In genomic region chr11:83426964-83427363, GRCm38 (mm10) we compare ENCODE assay signal across 10 mouse cellular contexts. TPM values are rescaled to one million over a fixed set of nuclear protein-coding genes. Genes with fewer than 3 reads are reported as not detected.
DNase-seq lines count a peak whose midpoint lies in the region; ATAC-seq and TF ChIP-seq lines count a peak whose summit lies in the region.
"Had no signal": no experiment of that assay in that cellular context is flagged by ENCODE, and none has a peak within 500 bp of the region (broad histone marks: within the 10 kb centered on the region; RNA-seq: fewer than 3 reads in every experiment).

No protein-coding gene starts in this region.

- TF ChIP-seq CTCF in liver, embryonic 14.5 days (IDR thresholded peaks at IDR 0.05; ENCODE audit: low read depth): no peak

- H3K4me2 ChIP-seq in forebrain, embryonic 13.5 days: no peak overlapping the region
- 0 out of 2 replicates have a peak overlapping the region, but pooled peaks have one; percentile 5 for H3K4me2 ChIP-seq in midbrain, embryonic 13.5 days (replicated peaks)
- no peak overlapping the region for H3K4me2 ChIP-seq in midbrain, embryonic 15.5 days
- H3K4me2 ChIP-seq in liver, embryonic 14.5 days (ENCODE audit: low read depth): 0 out of 2 replicates have a peak overlapping the region, but pooled peaks have one; percentile 4

- no peak overlapping the region for H3K27ac ChIP-seq in forebrain, embryonic 10.5 days
- no peak overlapping the region for H3K27ac ChIP-seq in forebrain, embryonic 13.5 days
- no peak overlapping the region for H3K27ac ChIP-seq in midbrain, embryonic 13.5 days
- H3K27ac ChIP-seq in midbrain, embryonic 15.5 days: no peak overlapping the region
- no peak overlapping the region for H3K27ac ChIP-seq in liver, embryonic 14.5 days
- H3K27ac ChIP-seq: macrophage had no signal

- H3K36me3 ChIP-seq in forebrain, embryonic 10.5 days (replicated peaks): no peaks in the 10 kb centered on the region
- no peaks in the 10 kb centered on the region for H3K36me3 ChIP-seq in forebrain, embryonic 13.5 days (ENCODE audit: poor library complexity, severe bottlenecking)
- no peaks in the 10 kb centered on the region for H3K36me3 ChIP-seq in midbrain, embryonic 13.5 days
- H3K36me3 ChIP-seq in midbrain, embryonic 15.5 days (replicated peaks): no peaks in the 10 kb centered on the region
- H3K36me3 ChIP-seq in liver, embryonic 14.5 days (replicated peaks; ENCODE audit: control insufficient read depth, insufficient read depth, low read depth): no peaks in the 10 kb centered on the region

- H3K4me3 ChIP-seq in forebrain, embryonic 10.5 days: peak overlapping the region; percentile 12; the same call in 1 of the 2 replicates
- H3K4me3 ChIP-seq in forebrain, embryonic 13.5 days: no peak overlapping the region
- no peak overlapping the region for H3K4me3 ChIP-seq in midbrain, embryonic 13.5 days (replicated peaks)
- no peak overlapping the region for H3K4me3 ChIP-seq in midbrain, embryonic 15.5 days
- no peak overlapping the region for H3K4me3 ChIP-seq in liver, embryonic 14.5 days (ENCODE audit: insufficient read depth in 1 of 2, low read depth in 2 of 2, low read length in 2 of 2)

- no peaks in the 10 kb centered on the region for H3K9me3 ChIP-seq in forebrain, embryonic 10.5 days
- no peaks in the 10 kb centered on the region for H3K9me3 ChIP-seq in forebrain, embryonic 13.5 days (replicated peaks)
- H3K9me3 ChIP-seq in midbrain, embryonic 13.5 days: no peaks in the 10 kb centered on the region
- H3K9me3 ChIP-seq in midbrain, embryonic 15.5 days: no peaks in the 10 kb centered on the region
- H3K9me3 ChIP-seq in liver, embryonic 14.5 days (ENCODE audit: control insufficient read depth, low read length): no peaks in the 10 kb centered on the region

- H3K27me3 ChIP-seq in forebrain, embryonic 10.5 days (ENCODE audit: poor library complexity, severe bottlenecking): peaks cover 60% of the 10 kb centered on the region
- peaks cover 54% of the 10 kb centered on the region for H3K27me3 ChIP-seq in forebrain, embryonic 13.5 days
- peaks cover 47% of the 10 kb centered on the region for H3K27me3 ChIP-seq in midbrain, embryonic 13.5 days
- H3K27me3 ChIP-seq in midbrain, embryonic 15.5 days (replicated peaks): peaks cover 24% of the 10 kb centered on the region; the same call in 1 of the 2 replicates
- peaks cover 9% of the 10 kb centered on the region for H3K27me3 ChIP-seq in liver, embryonic 14.5 days (ENCODE audit: control insufficient read depth, insufficient read depth, low read length)

- TF ChIP-seq EP300 in liver, embryonic 14.5 days (IDR thresholded peaks at IDR 0.05; ENCODE audit: low read depth): no peak

- DNase-seq in forebrain, embryonic 10.5 days (ENCODE audit: extremely low spot score, low spot score): no peak
- no peak for DNase-seq in liver, embryonic 14.5 days (ENCODE audit: low read depth in 3 of 3, low spot score in 3 of 3)
- peak; percentile 36 for DNase-seq in thymus, postnatal 4 days
- no peak for DNase-seq in spleen, postnatal 14 days (ENCODE audit: low spot score in 2 of 2)
- no peak for DNase-seq in embryo, embryonic 9.5 days (ENCODE audit: extremely low spot score)

- H3K9ac ChIP-seq in forebrain, embryonic 13.5 days: no peak overlapping the region
- no peak overlapping the region for H3K9ac ChIP-seq in midbrain, embryonic 13.5 days (replicated peaks)
- no peak overlapping the region for H3K9ac ChIP-seq in midbrain, embryonic 15.5 days
- no peak overlapping the region for H3K9ac ChIP-seq in liver, embryonic 14.5 days (replicated peaks)

- 43% methylated on average over 17 of the region's 17 CpGs for WGBS in forebrain, embryonic 10.5 days
- 49% methylated on average over 17 of the region's 17 CpGs for WGBS in forebrain, embryonic 13.5 days
- 52% methylated on average over 17 of the region's 17 CpGs for WGBS in midbrain, embryonic 13.5 days
- whole genome bisulfite sequencing in midbrain, embryonic 15.5 days: 43% methylated on average over 17 of the region's 17 CpGs
- WGBS in liver, embryonic 14.5 days (ENCODE audit: insufficient replicate concordance): 5% methylated on average over 17 of the region's 17 CpGs

- H3K4me1 ChIP-seq in forebrain, embryonic 10.5 days: peaks cover 16% of the 10 kb centered on the region; the same call in 1 of the 2 replicates
- no peaks in the 10 kb centered on the region for H3K4me1 ChIP-seq in forebrain, embryonic 13.5 days
- peaks cover 5% of the 10 kb centered on the region; the same call in 1 of the 2 replicates for H3K4me1 ChIP-seq in midbrain, embryonic 13.5 days (replicated peaks)
- H3K4me1 ChIP-seq in midbrain, embryonic 15.5 days: no peaks in the 10 kb centered on the region
- no peaks in the 10 kb centered on the region for H3K4me1 ChIP-seq in liver, embryonic 14.5 days (replicated peaks; ENCODE audit: control insufficient read depth in 2 of 2, insufficient read depth in 2 of 2, low read length in 1 of 2)

- no peak for ATAC-seq in forebrain, embryonic 13.5 days
- no peak for ATAC-seq in midbrain, embryonic 13.5 days
- no peak for ATAC-seq in midbrain, embryonic 15.5 days (replicated peaks)
- ATAC-seq in liver, embryonic 14.5 days (ENCODE audit: insufficient read depth): no peak

RNA-seq across cellular contexts. Expression of gene Gas2l2, which starts 2.3 kb away (rescaled TPM):
- polyA plus RNA-seq in forebrain, embryonic 10.5 days (2016; fragmentation: Nextera tagmentation; extraction: Ambion mirVana): 0.07 TPM in 1 of 2 replicates, not detected in the other
- 0.21 and 0.30 TPM in 2 replicates for polyA plus RNA-seq in forebrain, embryonic 13.5 days (2015; fragmentation: Nextera tagmentation; extraction: Ambion mirVana)
- 0.17 and 0.23 TPM in 2 replicates for polyA plus RNA-seq in midbrain, embryonic 13.5 days (2015; fragmentation: Nextera tagmentation; extraction: Ambion mirVana)
- polyA plus RNA-seq in midbrain, embryonic 15.5 days (2015; fragmentation: Nextera tagmentation; extraction: Ambion mirVana): 0.36 and 0.54 TPM in 2 replicates
- polyA plus RNA-seq in liver, embryonic 14.5 days (2012; rRNA removed): not detected in 2 replicates
- not detected in 2 replicates for polyA plus RNA-seq in liver, embryonic 14.5 days (2014; fragmentation: Nextera tagmentation; extraction: Ambion mirVana)
- polyA plus RNA-seq: macrophage; spleen, adult 2 months had no signal

RNA-seq across cellular contexts. Expression of gene 1700020L24Rik, which starts 10.5 kb away (rescaled TPM):
- 0.25 and 0.36 TPM in 2 replicates for polyA plus RNA-seq in forebrain, embryonic 10.5 days (2016; fragmentation: Nextera tagmentation; extraction: Ambion mirVana)
- not detected in 2 replicates for polyA plus RNA-seq in forebrain, embryonic 13.5 days (2015; fragmentation: Nextera tagmentation; extraction: Ambion mirVana)
- not detected in 2 replicates for polyA plus RNA-seq in midbrain, embryonic 13.5 days (2015; fragmentation: Nextera tagmentation; extraction: Ambion mirVana)
- 0.68 and 0.70 TPM in 2 replicates for polyA plus RNA-seq in midbrain, embryonic 15.5 days (2015; fragmentation: Nextera tagmentation; extraction: Ambion mirVana)
- polyA plus RNA-seq in liver, embryonic 14.5 days (2012; rRNA removed): 2.1 and 2.8 TPM in 2 replicates
- 1.6 and 1.9 TPM in 2 replicates for polyA plus RNA-seq in liver, embryonic 14.5 days (2014; fragmentation: Nextera tagmentation; extraction: Ambion mirVana)
- polyA plus RNA-seq: macrophage had no signal

RNA-seq across cellular contexts. Expression of gene Rasl10b, which starts 18.0 kb away (rescaled TPM):
- 2.7 and 3.1 TPM in 2 replicates for polyA plus RNA-seq in forebrain, embryonic 10.5 days (2016; fragmentation: Nextera tagmentation; extraction: Ambion mirVana)
- polyA plus RNA-seq in forebrain, embryonic 13.5 days (2015; fragmentation: Nextera tagmentation; extraction: Ambion mirVana): 6.5 and 9.9 TPM in 2 replicates
- 12.0 and 21.1 TPM in 2 replicates for polyA plus RNA-seq in midbrain, embryonic 13.5 days (2015; fragmentation: Nextera tagmentation; extraction: Ambion mirVana)
- polyA plus RNA-seq in midbrain, embryonic 15.5 days (2015; fragmentation: Nextera tagmentation; extraction: Ambion mirVana): 43.2 and 45.6 TPM in 2 replicates
- 0.31 and 0.35 TPM in 2 replicates for polyA plus RNA-seq in liver, embryonic 14.5 days (2012; rRNA removed)
- 0.06 and 0.13 TPM in 2 replicates for polyA plus RNA-seq in liver, embryonic 14.5 days (2014; fragmentation: Nextera tagmentation; extraction: Ambion mirVana)

RNA-seq across cellular contexts. Expression of gene Mmp28, which starts 35.9 kb away (rescaled TPM):
- polyA plus RNA-seq in forebrain, embryonic 10.5 days (2016; fragmentation: Nextera tagmentation; extraction: Ambion mirVana): 0.70 and 1.1 TPM in 2 replicates
- polyA plus RNA-seq in forebrain, embryonic 13.5 days (2015; fragmentation: Nextera tagmentation; extraction: Ambion mirVana): 2.5 TPM in 2 replicates
- 2.5 and 3.6 TPM in 2 replicates for polyA plus RNA-seq in midbrain, embryonic 13.5 days (2015; fragmentation: Nextera tagmentation; extraction: Ambion mirVana)
- polyA plus RNA-seq in midbrain, embryonic 15.5 days (2015; fragmentation: Nextera tagmentation; extraction: Ambion mirVana): 2.9 and 3.4 TPM in 2 replicates
- 0.31 and 0.34 TPM in 2 replicates for polyA plus RNA-seq in liver, embryonic 14.5 days (2012; rRNA removed)
- polyA plus RNA-seq in liver, embryonic 14.5 days (2014; fragmentation: Nextera tagmentation; extraction: Ambion mirVana): 0.10 and 0.24 TPM in 2 replicates

RNA-seq across cellular contexts. Expression of gene Taf15, which starts 45.9 kb away (rescaled TPM):
- 14.2 and 14.6 TPM in 2 replicates for polyA plus RNA-seq in forebrain, embryonic 10.5 days (2016; fragmentation: Nextera tagmentation; extraction: Ambion mirVana)
- polyA plus RNA-seq in forebrain, embryonic 13.5 days (2015; fragmentation: Nextera tagmentation; extraction: Ambion mirVana): 20.5 and 21.3 TPM in 2 replicates
- 17.6 and 19.9 TPM in 2 replicates for polyA plus RNA-seq in midbrain, embryonic 13.5 days (2015; fragmentation: Nextera tagmentation; extraction: Ambion mirVana)
- 12.2 and 12.6 TPM in 2 replicates for polyA plus RNA-seq in midbrain, embryonic 15.5 days (2015; fragmentation: Nextera tagmentation; extraction: Ambion mirVana)
- 18.4 and 43.1 TPM in 2 replicates for polyA plus RNA-seq in liver, embryonic 14.5 days (2012; rRNA removed)
- 1.9 and 2.2 TPM in 2 replicates for polyA plus RNA-seq in liver, embryonic 14.5 days (2014; fragmentation: Nextera tagmentation; extraction: Ambion mirVana)

Comparison
In these comparisons a context has a peak if more than half of its experiments do, and no peak if none do; other contexts are left out.
1. H3K4me2 ChIP-seq: peak in midbrain, embryonic 13.5 days (single experiment) and liver, embryonic 14.5 days (single experiment); none in forebrain, embryonic 13.5 days (single experiment) and midbrain, embryonic 15.5 days (single experiment).